Mouse (Mus musculus) midbrain, postnatal 0 days (tissue): ENCODE data around the gene Rfk. TPM values are rescaled to one million over a fixed set of nuclear protein-coding genes. Genes with fewer than 3 reads are reported as not detected.

Source experiments
- ATAC-seq: fragments of 200-750 bp; cut with Nextera tagmentation; 2 replicates; pipeline ENCODE4 v1.8.0; 2017; ENCODE audit warnings: moderate number of reproducible peaks, mild to moderate bottlenecking, moderate TSS enrichment, moderate library complexity; ENCODE audit not compliant: low FRiP score
- DNase-seq: peaks from one replicate; pipeline ENCODE4 v3.0.0-alpha.2; 2015; ENCODE audit warnings: low spot score
- H3K27ac ChIP-seq: fragments of 300-500 bp; sonication (generic); 2 replicates; pipeline ENCODE4 v1.5.1; 2014; ENCODE audit warnings: low read depth, mild to moderate bottlenecking, low read length, mixed read lengths
- H3K27me3 ChIP-seq: fragments of 300-500 bp; sonication (generic); 2 replicates; pipeline ENCODE4 v1.6.1; 2014; ENCODE audit warnings: low read length, control low read depth, mixed read lengths; ENCODE audit not compliant: insufficient read depth
- H3K36me3 ChIP-seq: fragments of 300-500 bp; sonication (generic); 2 replicates; pipeline ENCODE4 v1.6.1; 2014; ENCODE audit warnings: low read length, control low read depth, mixed read lengths; ENCODE audit not compliant: insufficient read depth
- H3K4me1 ChIP-seq: fragments of 300-500 bp; sonication (generic); 2 replicates; pipeline ENCODE4 v1.6.1; 2014; ENCODE audit warnings: mild to moderate bottlenecking, control low read depth, antibody characterized with exemption, low read length, mixed read lengths; ENCODE audit not compliant: insufficient read depth
- H3K4me2 ChIP-seq: fragments of 300-500 bp; sonication (generic); 2 replicates; pipeline ENCODE4 v1.6.1; 2014; ENCODE audit warnings: low read depth, mild to moderate bottlenecking, low read length, mixed read lengths; ENCODE audit not compliant: poor library complexity, severe bottlenecking
- H3K4me3 ChIP-seq: fragments of 300-500 bp; sonication (generic); 2 replicates; pipeline ENCODE4 v1.5.1; 2014; ENCODE audit warnings: low read depth, mild to moderate bottlenecking, low read length, moderate library complexity
- H3K9ac ChIP-seq: fragments of 300-500 bp; sonication (generic); replicated peaks from 2 replicates; pipeline ENCODE4 v1.6.1; 2014; ENCODE audit warnings: mild to moderate bottlenecking, low read length, moderate library complexity, mixed read lengths; ENCODE audit not compliant: poor library complexity, severe bottlenecking
- H3K9me3 ChIP-seq: fragments of 300-500 bp; sonication (generic); 2 replicates; pipeline ENCODE4 v1.6.1; 2016; ENCODE audit warnings: low read length, control low read depth
- CTCF ChIP-seq: IDR thresholded peaks from 2 replicates; pipeline ENCODE4 v1.5.1; 2016; ENCODE audit warnings: antibody characterized with exemption, mild to moderate bottlenecking
- WGBS: fragments of 180-500 bp; shearing (Covaris S2); extraction: QIAGEN DNeasy Blood & Tissue Kit; methylation state at CpG from one replicate; pipeline ENCODE4 v1.1.7; 2014; 5-methylcytosine and 5-hydroxymethylcytosine counted together
- polyA plus RNA-seq: library from polyadenylated mRNA; unstranded; fragments of >200 nt; fragmentation: Nextera tagmentation; extraction: Ambion mirVana; gene quantifications from 2 replicates; pipeline ENCODE4 v1.2.1, GENCODE M21; 2015
- total RNA-seq: library from RNA; depleted of rRNA; stranded (reverse); fragments of >200 nt; gene quantifications from 2 replicates; pipeline ENCODE4 v1.2.3, GENCODE M21; 2014; rRNA removed

Gene Rfk
- total and polyA plus RNA-seq, 2 experiments from 2014 or later: 51.6 to 84.9 TPM

DNA sequence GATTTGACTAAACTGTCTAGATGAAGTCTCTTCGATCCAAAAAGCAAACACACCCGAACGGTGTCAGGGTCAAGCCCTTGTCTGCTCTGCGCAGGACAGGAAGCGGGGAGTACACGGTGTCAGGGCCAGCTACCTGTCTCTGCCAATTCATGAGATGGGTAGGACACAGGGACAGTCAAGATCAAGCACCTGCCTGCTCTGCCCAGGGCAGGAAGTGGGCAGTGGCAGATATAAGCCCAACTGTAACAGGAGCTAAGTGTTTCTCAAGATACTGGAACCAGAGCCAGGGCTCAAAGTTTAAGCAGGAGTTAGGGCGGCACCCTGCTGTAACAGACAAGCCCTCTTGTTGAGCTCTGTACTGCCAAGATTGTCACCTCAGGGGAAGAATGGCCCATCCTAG lies 49.7 kb downstream of the Rfk start:
- WGBS: 96% methylated on average over 7 of the region's 7 CpGs
- Histone ChIP-seq H3K27me3 (no peaks in the 10 kb centered on the region), H3K4me2 (no peak overlapping the region), H3K9me3 (no peaks in the 10 kb centered on the region), H3K9ac (no peak overlapping the region), H3K4me1 (no peaks in the 10 kb centered on the region), H3K4me3 (no peak overlapping the region), H3K36me3 (no peaks in the 10 kb centered on the region), H3K27ac (no peak overlapping the region)
- no peak for DNase-seq
- TF ChIP-seq CTCF: no peak
- no peak for ATAC-seq

Other genes with a start within 250 kb of the Rfk start
- gene Gcnt1, start 21.2 kb upstream of the Rfk start, total RNA-seq: 1.2 and 1.9 TPM in 2 replicates
- gene Gcnt1, start 21.2 kb upstream of the Rfk start, polyA plus RNA-seq: 0.43 and 0.60 TPM in 2 replicates